ENCODE assay signal across 8 mouse cellular contexts in genomic region chr7:83632682-83633120, GRCm38 (mm10). TPM values are rescaled to one million over a fixed set of nuclear protein-coding genes. Genes with fewer than 3 reads are reported as not detected.
A peak's percentile ranks its signal among the peaks of the same experiment; 100 is the strongest.
DNase-seq lines count a peak whose midpoint lies in the region; ATAC-seq lines count a peak whose summit lies in the region.

No protein-coding gene starts in this region.

- 42% methylated on average over 6 of the region's 6 CpGs for WGBS in kidney, embryonic 16.5 days
- 40% methylated on average over 6 of the region's 6 CpGs for WGBS in embryonic facial prominence, embryonic 11.5 days
- WGBS in intestine, embryonic 14.5 days: 28% methylated on average over 6 of the region's 6 CpGs
- WGBS in neural tube, embryonic 12.5 days: 68% methylated on average over 6 of the region's 6 CpGs

- no peak for DNase-seq in kidney, postnatal 4 days
- DNase-seq in embryonic facial prominence, embryonic 11.5 days (ENCODE audit: low spot score): no peak
- no peak for DNase-seq in intestine, embryonic 14.5 days (ENCODE audit: low spot score)
- no peak for DNase-seq in right cerebral cortex, postnatal 10 days (ENCODE audit: low spot score in 2 of 2)
- no peak for DNase-seq in right cerebral cortex, postnatal 25 days
- no peak for DNase-seq in ovary, adult 18-20 months (ENCODE audit: low spot score)

- peak overlapping the region; percentile 83 for H3K9ac ChIP-seq in kidney, embryonic 16.5 days (replicated peaks; ENCODE audit: low read length)
- H3K9ac ChIP-seq in embryonic facial prominence, embryonic 11.5 days (replicated peaks; ENCODE audit: low read length): no peak overlapping the region; the same call in 1 of the 2 replicates
- peak overlapping the region; percentile 71; the same call in 1 of the 2 replicates for H3K9ac ChIP-seq in intestine, embryonic 14.5 days (ENCODE audit: low read length)
- no peak overlapping the region for H3K9ac ChIP-seq in neural tube, embryonic 12.5 days

- ATAC-seq in kidney, embryonic 16.5 days (ENCODE audit: low FRiP score, low TSS enrichment): no peak
- no peak for ATAC-seq in embryonic facial prominence, embryonic 11.5 days (replicated peaks; ENCODE audit: insufficient number of reproducible peaks, low FRiP score, low TSS enrichment, low read depth)
- ATAC-seq in intestine, embryonic 14.5 days (replicated peaks; ENCODE audit: low FRiP score, low TSS enrichment, low read depth): no peak
- no peak for ATAC-seq in neural tube, embryonic 12.5 days (ENCODE audit: low FRiP score, low read depth)

- no peaks in the 10 kb centered on the region for H3K27me3 ChIP-seq in kidney, embryonic 16.5 days (ENCODE audit: insufficient read depth, low read length)
- no peaks in the 10 kb centered on the region for H3K27me3 ChIP-seq in embryonic facial prominence, embryonic 11.5 days (ENCODE audit: control insufficient read depth, insufficient read depth, low read length)
- no peaks in the 10 kb centered on the region for H3K27me3 ChIP-seq in intestine, embryonic 14.5 days (replicated peaks; ENCODE audit: control insufficient read depth, insufficient read depth, low read length)
- H3K27me3 ChIP-seq in neural tube, embryonic 12.5 days (replicated peaks): no peaks in the 10 kb centered on the region

- peaks cover 13% of the 10 kb centered on the region for H3K36me3 ChIP-seq in kidney, embryonic 16.5 days (ENCODE audit: insufficient read depth, low read length)
- H3K36me3 ChIP-seq in embryonic facial prominence, embryonic 11.5 days (replicated peaks; ENCODE audit: control insufficient read depth, insufficient read depth, low read depth, low read length): no peaks in the 10 kb centered on the region
- H3K36me3 ChIP-seq in intestine, embryonic 14.5 days (ENCODE audit: control insufficient read depth, insufficient read depth, low read length): peaks cover 15% of the 10 kb centered on the region
- H3K36me3 ChIP-seq in neural tube, embryonic 12.5 days: no peaks in the 10 kb centered on the region

- H3K4me2 ChIP-seq in kidney, embryonic 16.5 days (replicated peaks; ENCODE audit: low read depth, low read length): peak overlapping the region; percentile 61
- H3K4me2 ChIP-seq in embryonic facial prominence, embryonic 11.5 days (ENCODE audit: low read depth, low read length): peak overlapping the region; percentile 72
- peak overlapping the region; percentile 79 for H3K4me2 ChIP-seq in intestine, embryonic 14.5 days (ENCODE audit: low read length)
- H3K4me2 ChIP-seq in neural tube, embryonic 12.5 days (replicated peaks): peak overlapping the region; percentile 66

- no peaks in the 10 kb centered on the region for H3K9me3 ChIP-seq in kidney, embryonic 16.5 days (ENCODE audit: low read length)
- H3K9me3 ChIP-seq in embryonic facial prominence, embryonic 11.5 days (replicated peaks; ENCODE audit: control insufficient read depth, low read length): no peaks in the 10 kb centered on the region
- no peaks in the 10 kb centered on the region for H3K9me3 ChIP-seq in intestine, embryonic 14.5 days (ENCODE audit: control insufficient read depth, low read length)
- H3K9me3 ChIP-seq in neural tube, embryonic 12.5 days: no peaks in the 10 kb centered on the region

- no peak overlapping the region; the same call in 1 of the 2 replicates for H3K27ac ChIP-seq in kidney, embryonic 16.5 days (ENCODE audit: low read length)
- H3K27ac ChIP-seq in embryonic facial prominence, embryonic 11.5 days (replicated peaks; ENCODE audit: low read depth, low read length): no peak overlapping the region
- no peak overlapping the region for H3K27ac ChIP-seq in intestine, embryonic 14.5 days (ENCODE audit: low read depth)
- no peak overlapping the region for H3K27ac ChIP-seq in neural tube, embryonic 12.5 days

- H3K4me1 ChIP-seq in kidney, embryonic 16.5 days (ENCODE audit: insufficient read depth, low read length): peaks cover 25% of the 10 kb centered on the region
- 0 out of 2 replicates have a peak, but pooled peaks cover 3% of the 10 kb centered on the region for H3K4me1 ChIP-seq in embryonic facial prominence, embryonic 11.5 days (ENCODE audit: control insufficient read depth, insufficient read depth, low read length)
- H3K4me1 ChIP-seq in intestine, embryonic 14.5 days (replicated peaks; ENCODE audit: control insufficient read depth, insufficient read depth, low read length): peaks cover 19% of the 10 kb centered on the region
- H3K4me1 ChIP-seq in neural tube, embryonic 12.5 days: 0 out of 2 replicates have a peak, but pooled peaks cover 8% of the 10 kb centered on the region

- peak overlapping the region; percentile 70 for H3K4me3 ChIP-seq in kidney, embryonic 16.5 days (ENCODE audit: low read length)
- peak overlapping the region; percentile 46; the same call in 1 of the 2 replicates for H3K4me3 ChIP-seq in embryonic facial prominence, embryonic 11.5 days (ENCODE audit: low read depth, low read length)
- H3K4me3 ChIP-seq in intestine, embryonic 14.5 days (ENCODE audit: low read depth, low read length): peak overlapping the region; percentile 62
- H3K4me3 ChIP-seq in neural tube, embryonic 12.5 days: 0 out of 2 replicates have a peak overlapping the region, but pooled peaks have one; percentile 7

RNA-seq across cellular contexts. Expression of gene Stard5, which starts 0.9 kb away (rescaled TPM):
- 30.9 and 31.7 TPM in 2 replicates for polyA plus RNA-seq in kidney, embryonic 16.5 days (2015; fragmentation: Nextera tagmentation; extraction: Ambion mirVana)
- polyA plus RNA-seq in embryonic facial prominence, embryonic 11.5 days (2014; fragmentation: Nextera tagmentation; extraction: Ambion mirVana): 19.2 and 19.5 TPM in 2 replicates
- polyA plus RNA-seq in intestine, embryonic 14.5 days (2014; fragmentation: Nextera tagmentation; extraction: Ambion mirVana): 37.0 and 37.1 TPM in 2 replicates
- polyA plus RNA-seq in neural tube, embryonic 12.5 days (2016; fragmentation: Nextera tagmentation; extraction: Ambion mirVana): 10.5 and 12.0 TPM in 2 replicates

RNA-seq across cellular contexts. Expression of gene Tmc3, which starts 48.0 kb away (rescaled TPM):
- 1.4 and 2.3 TPM in 2 replicates for polyA plus RNA-seq in kidney, embryonic 16.5 days (2015; fragmentation: Nextera tagmentation; extraction: Ambion mirVana)
- 1.1 and 1.5 TPM in 2 replicates for polyA plus RNA-seq in embryonic facial prominence, embryonic 11.5 days (2014; fragmentation: Nextera tagmentation; extraction: Ambion mirVana)
- polyA plus RNA-seq in intestine, embryonic 14.5 days (2014; fragmentation: Nextera tagmentation; extraction: Ambion mirVana): 1.2 and 1.6 TPM in 2 replicates
- polyA plus RNA-seq in neural tube, embryonic 12.5 days (2016; fragmentation: Nextera tagmentation; extraction: Ambion mirVana): 0.10 and 0.28 TPM in 2 replicates

Comparison
In these comparisons a context has a peak if more than half of its experiments do, and no peak if none do; other contexts are left out.
1. H3K4me3 ChIP-seq: peak in every context shown above with its lines; median percentile 70 in kidney, embryonic 16.5 days; 62 in intestine, embryonic 14.5 days; 46 in embryonic facial prominence, embryonic 11.5 days; 7 in neural tube, embryonic 12.5 days.
2. H3K9ac ChIP-seq: peak in kidney, embryonic 16.5 days (single experiment) and intestine, embryonic 14.5 days (single experiment); none in embryonic facial prominence, embryonic 11.5 days (single experiment) and neural tube, embryonic 12.5 days (single experiment).
3. Peak in every context shown above with its lines, with median percentiles within 50 percentile points of each other: H3K4me2 ChIP-seq.